Mouse (Mus musculus): ENCODE data around the gene Ing5. TPM values are rescaled to one million over a fixed set of nuclear protein-coding genes. Genes with fewer than 3 reads are reported as not detected.

Ing5 gene
- total and polyA plus RNA-seq, 3 experiments: 13.7 to 18.7 (median 16.2) TPM

DNA sequence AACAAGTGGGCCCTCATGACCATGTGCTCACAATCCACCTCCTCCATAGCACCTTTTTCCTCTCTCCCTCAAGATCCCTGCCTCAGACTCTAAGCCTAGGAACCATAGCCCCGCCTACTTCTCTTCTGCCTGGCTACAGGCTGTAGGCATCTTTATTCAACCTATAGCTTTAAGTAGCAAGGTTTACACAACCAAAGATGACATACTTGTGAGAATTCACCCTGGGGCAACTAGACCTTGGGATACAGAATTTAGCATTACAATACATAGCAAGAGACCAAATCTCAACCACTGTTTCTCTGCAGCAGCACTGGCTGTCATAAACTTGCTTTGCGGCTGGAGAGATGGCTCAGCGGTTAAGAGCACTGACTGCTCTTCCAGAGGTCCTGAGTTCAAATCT is 6.2 kb downstream of the Ing5 start:
- no peak for TF ChIP-seq MXI1 (IDR thresholded peaks at IDR 0.05; ENCODE audit: low read depth, low read length)
- TF ChIP-seq MYC (IDR thresholded peaks at IDR 0.05; ENCODE audit: low read depth, low read length): no peak
- TF ChIP-seq NRF1 (IDR thresholded peaks at IDR 0.05; ENCODE audit: low read depth, low read length): no peak
- TF ChIP-seq POLR2AphosphoS2 (IDR thresholded peaks at IDR 0.05; ENCODE audit: low read depth, low read length): no peak
- no peak for TF ChIP-seq HCFC1 (IDR thresholded peaks at IDR 0.05; ENCODE audit: low read depth, low read length)
- TF ChIP-seq TCF12 (IDR thresholded peaks at IDR 0.05; ENCODE audit: low read depth, low read length): no peak
- TF ChIP-seq CHD2 (IDR thresholded peaks at IDR 0.05; ENCODE audit: low read length): no peak
- TF ChIP-seq ELF1 (IDR thresholded peaks at IDR 0.05; ENCODE audit: low read depth, low read length): no peak
- no peak for TF ChIP-seq USF2 (conservative IDR thresholded peaks at IDR 0.05; ENCODE audit: low read depth, low read length)

DNA sequence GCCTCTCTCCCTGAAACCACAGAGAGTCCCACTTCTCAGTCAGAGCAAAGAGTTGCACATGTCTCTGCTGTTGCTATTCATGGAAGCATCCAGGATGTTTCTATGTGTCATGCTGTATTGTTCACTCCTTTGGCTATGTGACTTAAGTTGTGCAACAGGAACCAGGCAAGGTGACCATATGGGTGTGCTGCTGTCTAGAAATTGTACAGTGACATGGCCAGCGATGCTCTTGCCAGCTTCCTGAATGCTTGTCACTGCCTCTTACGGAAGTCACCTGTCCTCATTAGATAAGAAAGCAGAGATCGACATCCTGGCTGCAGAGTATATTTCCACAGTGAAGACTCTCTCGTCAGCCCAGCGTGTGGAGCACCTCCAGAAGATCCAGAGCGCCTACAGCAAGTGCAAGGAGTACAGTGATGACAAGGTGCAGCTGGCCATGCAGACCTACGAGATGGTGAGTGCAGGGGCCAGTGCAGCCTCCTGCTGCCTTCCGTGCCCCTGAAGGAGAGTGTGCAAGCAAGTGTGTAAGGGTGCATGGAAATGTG is 7.8 kb downstream of the Ing5 start:
- Histone ChIP-seq H3K9me3 (replicated peaks; ENCODE audit: low read length) (no peaks in the 10 kb centered on the region), H3K4me3 (replicated peaks in 1 of 3; ENCODE audit: low read depth in 2 of 3, low read length in 2 of 3, poor library complexity in 1 of 3) (no peak overlapping the region), H3K4me2 (ENCODE audit: insufficient read depth, low read depth, poor library complexity, severe bottlenecking) (no peak overlapping the region), H3K36me3 (replicated peaks in 1 of 2; ENCODE audit: control insufficient read depth in 1 of 2, insufficient read depth in 1 of 2, low read length in 1 of 2) (peaks cover 74 to 89% of the 10 kb centered on the region in 2 experiments), H3K27me3 (replicated peaks) (no peaks in the 10 kb centered on the region), H3K9ac (ENCODE audit: insufficient read depth, low read depth) (no peak overlapping the region), H3K79me2 (replicated peaks; ENCODE audit: control insufficient read depth, extremely low read depth, insufficient read depth, poor library complexity, severe bottlenecking) (no peaks in the 10 kb centered on the region), H3K27ac (ENCODE audit: insufficient read depth, low read depth) (no peak overlapping the region), H3K4me1 (ENCODE audit: control insufficient read depth in 1 of 2, insufficient read depth in 2 of 2) (no peaks in the 10 kb centered on the region)
- DNase-seq (ENCODE audit: extremely low read depth): no peak
- TF ChIP-seq CTCF (conservative IDR thresholded peaks at IDR 0.05 in 1 of 2, IDR thresholded peaks at IDR 0.05 in 1 of 2; ENCODE audit: low read depth in 2 of 2, low read length in 2 of 2) (no peak), MYC (IDR thresholded peaks at IDR 0.05; ENCODE audit: low read depth, low read length) (no peak), ZNF384 (IDR thresholded peaks at IDR 0.05; ENCODE audit: low read depth, low read length) (no peak), JUN (IDR thresholded peaks at IDR 0.05; ENCODE audit: insufficient read depth, low read depth, low read length) (no peak), JUND (conservative IDR thresholded peaks at IDR 0.05; ENCODE audit: low read depth, low read length) (no peak), MAFK (IDR thresholded peaks at IDR 0.05; ENCODE audit: insufficient replicate concordance, low read length) (no peak), TBP (conservative IDR thresholded peaks at IDR 0.05; ENCODE audit: low read depth, low read length) (no peak), ZC3H11A (IDR thresholded peaks at IDR 0.05; ENCODE audit: low read depth, low read length) (no peak), CHD2 (IDR thresholded peaks at IDR 0.05; ENCODE audit: low read length) (no peak), POLR2A (IDR thresholded peaks at IDR 0.05; ENCODE audit: low read depth, low read length) (no peak), MAX (IDR thresholded peaks at IDR 0.05; ENCODE audit: low read length) (no peak), ETS1 (conservative IDR thresholded peaks at IDR 0.05; ENCODE audit: low read depth, low read length) (no peak)
- in situ Hi-C loops (cut with MboI; ENCODE audit: low pct_ligation_motif_present, low pct_unique_long_range_greater_than_20kb, low sequenced_read_pairs) (loop anchor here (10.0 kb wide), 1 partner anchor 233 kb away; no protein-coding TSS in a partner anchor), dilution Hi-C loops (cut with MboI; ENCODE audit: extremely low pct_ligation_motif_present, extremely low pct_unique_long_range_greater_than_20kb, low sequenced_read_pairs) (no loop called here)

More for the DNA sequence above, 6.2 kb downstream of the Ing5 start:
- Histone ChIP-seq H3K4me3 (replicated peaks in 1 of 3; ENCODE audit: low read depth in 2 of 3, low read length in 2 of 3, poor library complexity in 1 of 3) (no peak overlapping the region), H3K27ac (ENCODE audit: insufficient read depth, low read depth) (no peak overlapping the region), H3K4me2 (ENCODE audit: insufficient read depth, low read depth, poor library complexity, severe bottlenecking) (no peak overlapping the region), H3K27me3 (replicated peaks) (no peaks in the 10 kb centered on the region), H3K9ac (ENCODE audit: insufficient read depth, low read depth) (no peak overlapping the region), H3K79me2 (replicated peaks; ENCODE audit: control insufficient read depth, extremely low read depth, insufficient read depth, poor library complexity, severe bottlenecking) (peaks cover under 1% of the 10 kb centered on the region; the same call in 1 of the 2 replicates), H3K4me1 (ENCODE audit: control insufficient read depth in 1 of 2, insufficient read depth in 2 of 2) (peaks cover 8 to 15% of the 10 kb centered on the region in 2 experiments; a peak in 3 of 4 replicates), H3K9me3 (replicated peaks; ENCODE audit: low read length) (no peaks in the 10 kb centered on the region), H3K36me3 (replicated peaks in 1 of 2; ENCODE audit: control insufficient read depth in 1 of 2, insufficient read depth in 1 of 2, low read length in 1 of 2) (peaks cover 64 to 88% of the 10 kb centered on the region in 2 experiments)
- no peak for DNase-seq (ENCODE audit: extremely low read depth)
- dilution Hi-C loops (cut with MboI; ENCODE audit: extremely low pct_ligation_motif_present, extremely low pct_unique_long_range_greater_than_20kb, low sequenced_read_pairs) (no loop called here), in situ Hi-C loops (cut with MboI; ENCODE audit: low pct_ligation_motif_present, low pct_unique_long_range_greater_than_20kb, low sequenced_read_pairs) (loop anchor here (10.0 kb wide), 1 partner anchor 235 kb away; no protein-coding TSS in a partner anchor)

Measured in CH12.LX (cell line).